Mouse (Mus musculus) ES-Bruce4 (cell line): ENCODE results near the gene Cib1.

ENCODE experiments used
- CTCF ChIP-seq: IDR thresholded peaks from one replicate; pipeline ENCODE4 v1.8.1; 2011; ENCODE audit warnings: low read depth, low read length
- EP300 ChIP-seq: IDR thresholded peaks from 2 replicates; pipeline ENCODE4 v1.6.1; 2011; ENCODE audit warnings: low read depth, low read length; ENCODE audit not compliant: insufficient read depth
- POLR2A ChIP-seq: IDR thresholded peaks from one replicate; pipeline ENCODE4 v1.8.1; 2011; ENCODE audit warnings: low read length; ENCODE audit not compliant: insufficient read depth

GRCm38 (mm10) chr7:80204362-80204761 lies 28.3 kb downstream of the Cib1 start:
- TF ChIP-seq POLR2A (no peak), EP300 (no peak), CTCF (no peak)
